Mouse (Mus musculus) heart, adult 11 months (tissue): ENCODE data around the gene C5ar2.
"Not testable (repeated sequence)": the region's sequence is repeated elsewhere in the genome, so short reads cannot be mapped to it uniquely, and the experiment has no call there.

Experiments
- DNase-seq: peaks from one replicate; pipeline ENCODE4 v3.0.0; 2022

C5ar2 gene

DNA sequence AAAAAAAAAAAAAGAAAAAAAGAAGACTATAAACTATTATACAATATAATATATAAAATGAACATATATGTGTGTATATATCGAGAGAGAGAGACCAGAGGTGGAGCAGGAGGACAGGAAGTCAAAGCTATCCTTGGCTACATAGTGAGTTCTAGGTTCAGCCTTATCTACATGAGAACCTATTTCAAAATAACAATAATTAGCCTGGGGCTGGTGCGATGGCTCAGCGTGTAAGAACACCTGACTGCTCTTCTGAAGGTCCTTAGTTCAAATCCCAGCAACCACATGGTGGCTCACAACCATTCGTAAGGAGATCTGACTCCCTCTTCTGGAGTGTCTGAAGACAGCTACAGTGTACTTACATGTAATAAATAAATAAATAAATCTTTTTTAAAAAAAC is 12.0 kb upstream of the C5ar2 start:
- not testable (repeated sequence) for DNase-seq

DNA sequence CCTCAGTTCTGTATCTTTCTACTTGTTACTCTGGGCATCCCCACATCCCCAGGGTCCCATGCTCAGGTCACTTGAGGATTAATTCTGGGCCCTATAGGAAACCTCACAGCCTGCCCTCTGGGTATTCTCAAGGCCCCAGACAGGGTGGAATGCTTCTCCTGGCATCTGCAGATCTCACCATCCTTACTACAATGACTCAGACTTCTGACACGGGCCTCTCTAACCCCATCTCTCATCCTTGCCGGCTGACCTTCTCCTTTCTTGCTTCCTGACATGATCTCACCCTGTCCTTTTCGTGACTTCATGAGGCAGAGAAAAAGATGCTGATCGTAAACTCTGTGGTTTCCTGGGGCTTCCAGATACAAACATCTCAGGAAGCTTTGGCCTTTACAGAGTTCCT is 10.2 kb upstream of the C5ar2 start:
- DNase-seq = peak; percentile 97

DNA sequence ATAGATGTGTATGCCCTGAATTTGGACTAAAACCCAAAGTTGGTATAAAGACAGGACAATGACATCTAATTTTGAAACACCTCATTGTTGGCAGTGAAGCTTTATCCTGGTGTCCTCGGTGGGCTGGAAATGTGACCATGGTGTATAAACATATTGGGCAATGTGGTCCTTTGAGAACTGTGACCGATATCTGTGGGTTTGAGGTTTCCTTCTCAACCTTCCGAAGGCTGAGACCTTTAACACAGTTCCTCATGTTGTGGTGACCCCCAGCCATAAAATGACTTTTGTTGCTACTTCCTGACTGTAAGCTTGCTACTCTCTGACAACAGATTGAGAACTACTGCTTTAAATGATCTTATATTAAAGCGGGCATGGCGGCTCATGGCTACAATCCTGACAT is 6.7 kb upstream of the C5ar2 start:
- peak; percentile 83 for DNase-seq

DNA sequence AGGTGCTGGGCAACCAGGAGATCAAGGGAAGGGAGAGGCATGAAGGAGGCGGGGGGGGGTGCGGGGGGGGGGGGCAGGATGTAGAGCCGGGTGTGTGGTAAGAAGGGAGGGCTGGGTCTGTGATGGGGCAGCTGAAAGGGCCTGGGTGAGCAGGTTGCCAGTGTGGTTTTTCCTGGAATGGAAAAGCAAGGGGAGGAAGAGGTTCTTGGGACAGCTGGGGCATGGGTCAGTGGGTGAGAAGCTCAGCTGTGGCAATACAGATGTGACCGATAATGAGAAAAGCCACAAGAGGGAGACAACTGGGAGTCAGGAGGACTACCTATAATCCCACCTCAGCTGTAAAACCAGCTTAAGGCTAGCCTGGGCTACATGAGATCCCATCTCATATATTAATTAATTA is 2.0 kb upstream of the C5ar2 start:
- DNase-seq = no peak

DNA sequence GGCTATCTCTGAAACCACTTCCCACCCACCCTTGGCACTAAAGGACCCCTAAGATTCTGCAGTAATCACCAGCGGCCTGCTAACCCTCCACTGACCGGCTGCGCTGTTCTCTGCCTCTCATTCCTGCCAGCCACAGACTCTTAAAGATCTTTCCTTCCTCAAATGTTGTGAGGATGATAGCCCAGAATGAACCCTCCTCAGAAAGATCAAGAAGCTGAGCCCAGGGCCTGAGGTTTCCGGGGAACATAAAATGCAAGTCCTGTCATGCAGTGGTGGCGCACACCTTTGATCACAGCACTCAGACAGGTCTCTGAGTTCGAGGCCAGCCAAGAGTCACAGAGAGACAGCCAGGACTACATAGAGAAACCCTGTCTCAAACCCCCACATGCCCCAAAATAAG is 1.8 kb downstream of the C5ar2 start:
- DNase-seq = no peak

DNA sequence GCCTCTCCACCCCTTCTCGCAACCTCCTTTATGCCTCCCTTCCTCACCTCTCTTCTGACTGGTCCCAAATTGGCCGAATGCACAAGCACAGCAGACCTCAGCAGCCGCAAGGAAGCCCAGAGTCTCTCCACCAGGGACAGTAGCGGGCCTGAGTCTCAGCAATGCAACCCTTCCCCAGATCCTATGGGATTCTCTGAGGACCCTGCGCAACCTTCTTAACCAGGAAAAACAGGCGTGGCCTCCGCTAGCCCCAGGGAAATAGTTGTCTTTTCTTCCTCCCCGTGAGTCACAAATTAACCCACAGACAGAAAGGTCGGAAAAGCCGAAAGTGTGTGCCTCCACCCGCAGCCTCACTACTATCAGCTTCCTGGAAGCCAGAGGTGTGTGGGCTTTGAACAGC is 2.2 kb downstream of the C5ar2 start:
- DNase-seq = peak; percentile 94

DNA sequence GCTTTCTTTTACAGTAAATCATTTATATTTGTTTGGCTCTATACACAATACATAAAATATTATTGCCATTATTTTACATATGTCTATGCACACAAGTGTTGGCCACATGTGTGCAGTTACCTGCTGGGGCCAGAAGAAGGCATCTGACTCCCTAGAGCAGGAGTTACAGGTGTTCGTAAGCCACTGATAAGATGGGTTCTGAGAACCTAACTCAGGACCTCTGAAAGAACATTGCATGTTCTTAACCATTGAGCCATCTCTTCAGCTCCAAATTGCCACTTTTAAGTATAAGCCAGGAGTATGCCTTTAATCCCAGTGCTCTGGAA is 3.0 kb downstream of the C5ar2 start:
- peak; percentile 60 for DNase-seq

DNA sequence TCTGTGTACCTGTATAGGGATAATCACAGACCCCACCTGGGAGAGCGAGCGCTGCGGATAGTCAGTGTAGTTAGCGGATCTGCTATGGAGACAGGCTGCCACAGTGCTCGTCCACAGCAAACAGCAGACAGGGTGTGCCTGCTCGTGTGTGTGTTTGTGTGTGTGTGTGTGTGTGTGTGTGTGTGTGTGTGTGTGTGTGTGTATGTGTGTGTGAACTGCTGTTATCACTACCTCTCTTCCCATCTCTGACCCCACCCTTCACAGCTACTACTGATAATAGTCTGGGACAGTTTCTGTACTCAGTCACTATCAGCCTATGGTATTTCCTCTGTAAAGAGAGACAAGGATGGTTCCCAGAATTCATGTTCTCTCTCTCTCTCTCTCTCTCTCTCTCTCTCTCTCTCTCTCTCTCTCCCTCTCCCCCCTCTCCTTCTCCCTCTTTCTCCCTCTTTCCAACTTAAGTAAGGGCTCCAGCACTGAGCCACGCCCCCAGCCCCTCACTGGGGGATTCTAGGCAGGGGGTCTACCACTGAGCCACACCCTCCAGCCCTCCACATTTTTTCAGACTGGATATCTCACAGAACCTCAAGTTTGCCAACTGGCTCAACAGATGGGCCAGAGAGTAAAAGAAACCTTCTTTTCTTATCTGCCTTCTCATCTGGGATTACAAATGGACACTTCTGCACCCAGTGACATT is 3.5 kb downstream of the C5ar2 start:
- DNase-seq = no peak

DNA sequence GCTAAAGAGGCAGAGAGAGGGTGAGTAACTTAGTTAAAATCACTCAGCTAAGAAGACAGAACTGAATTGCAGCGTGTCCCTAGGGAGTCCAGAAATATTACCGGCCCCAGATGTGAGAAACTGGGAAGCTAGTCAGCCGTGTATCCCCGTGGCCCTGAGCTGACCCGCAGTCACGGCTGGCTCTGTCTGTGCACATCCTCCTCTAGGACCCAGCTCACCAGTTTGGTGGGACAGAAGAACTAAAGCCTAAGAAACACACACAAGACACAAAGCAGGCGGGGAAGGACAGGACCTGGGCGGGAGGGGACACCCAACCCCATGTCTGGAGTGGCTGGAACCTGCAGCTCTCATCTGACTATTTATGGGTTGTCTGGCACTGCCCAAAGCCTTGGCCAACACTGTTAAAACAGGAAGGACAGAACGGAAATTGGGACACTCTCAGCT is 4.4 kb downstream of the C5ar2 start:
- DNase-seq = peak; percentile 96

DNA sequence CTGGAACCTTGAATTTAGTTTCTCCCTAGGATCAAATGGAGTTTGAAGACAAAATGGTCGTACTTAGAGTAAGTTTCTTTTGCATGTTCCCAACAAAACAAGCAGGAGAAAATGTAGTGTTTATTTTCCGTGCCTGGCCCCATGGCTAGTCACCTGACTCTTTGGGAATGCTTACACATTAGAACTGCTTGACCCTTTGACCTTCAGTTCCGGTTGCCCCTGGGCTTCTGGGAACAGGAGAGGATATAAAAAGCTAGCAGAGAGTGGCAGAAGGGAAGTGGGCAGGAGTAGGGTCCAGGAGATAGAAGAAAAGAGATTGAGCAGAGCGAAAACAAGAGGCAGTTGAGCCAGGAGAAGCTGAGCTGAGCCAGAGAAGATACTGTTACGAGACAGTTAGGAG is 14.1 kb downstream of the C5ar2 start:
- peak; percentile 95 for DNase-seq

DNA sequence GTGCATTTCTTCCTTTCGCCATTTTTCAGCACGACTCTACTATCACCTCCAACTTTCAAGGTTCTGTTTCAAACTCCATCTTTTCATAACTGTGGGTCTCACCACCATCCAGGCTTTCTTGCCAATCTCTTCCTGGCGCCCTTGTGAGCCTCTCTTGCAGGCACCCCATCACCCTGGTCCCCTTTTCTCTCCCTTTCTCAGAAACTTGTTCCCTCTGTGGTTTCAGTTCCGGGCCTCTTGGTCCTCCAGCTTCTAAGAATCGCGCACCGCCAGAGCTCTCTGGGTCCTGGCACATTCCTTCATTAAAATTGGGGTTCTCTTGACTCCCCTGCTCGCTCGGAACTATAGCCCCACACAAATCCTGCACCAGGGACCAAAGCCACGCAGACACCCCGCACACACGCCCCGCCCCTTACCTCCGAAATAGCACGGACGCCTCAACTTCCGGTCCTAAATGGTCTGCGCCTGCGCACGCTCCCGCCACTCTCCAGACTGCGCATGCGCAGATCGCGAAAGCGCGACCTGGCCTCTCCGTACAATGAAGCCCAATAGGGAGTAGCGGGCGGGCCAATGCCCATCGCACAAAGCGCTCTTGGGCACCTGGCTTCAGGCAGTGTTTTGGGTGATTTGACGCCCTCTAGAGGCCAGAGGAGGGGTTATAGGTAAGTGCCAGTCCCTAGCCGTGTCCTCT is 22.2 kb downstream of the C5ar2 start, which contains the start of gene Dhx34:
Gene Dhx34 (minus strand): TSS at position 456 of the 691 bp plus-strand sequence.
- DNase-seq = peak; percentile 99

DNA sequence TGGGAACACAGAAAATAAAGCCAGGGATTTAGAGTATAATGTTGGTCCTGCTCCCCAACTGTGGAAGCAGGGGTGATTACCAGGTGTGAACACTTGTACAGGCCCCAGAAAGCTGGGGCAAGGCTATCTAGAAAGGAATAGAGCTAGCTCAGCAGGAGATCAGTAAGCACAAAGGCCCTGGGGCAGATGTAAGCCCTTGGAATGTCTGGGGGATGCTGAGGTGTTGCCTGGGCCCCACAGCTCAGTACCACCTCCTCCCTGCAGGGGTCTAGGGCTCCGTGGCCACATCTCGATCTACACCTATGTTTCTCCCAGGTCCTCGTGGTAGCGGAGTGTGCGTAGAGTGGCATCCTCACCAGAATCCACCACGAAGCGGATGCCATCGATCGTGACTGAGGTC is 30.0 kb downstream of the C5ar2 start:
- DNase-seq = no peak

DNA sequence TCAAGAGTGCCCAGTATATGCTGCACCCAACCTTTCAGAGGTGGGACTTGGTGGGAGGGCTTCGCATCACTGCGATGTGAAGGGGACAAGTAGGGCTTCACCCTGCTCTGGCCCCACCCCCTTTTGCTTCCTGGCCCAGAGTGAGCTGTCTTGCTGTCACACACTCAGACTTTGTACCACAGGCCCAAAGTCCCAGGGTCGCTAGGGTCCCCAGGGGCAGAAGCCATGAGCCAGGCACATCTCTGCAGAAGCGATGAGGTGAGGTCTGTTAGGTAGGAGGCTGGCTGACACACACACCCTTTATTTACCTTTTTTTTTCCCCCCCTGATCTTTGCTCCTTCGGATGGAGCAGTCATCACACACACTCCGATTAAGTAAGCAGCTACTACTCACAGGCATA is 30.8 kb downstream of the C5ar2 start:
- DNase-seq = no peak

DNA sequence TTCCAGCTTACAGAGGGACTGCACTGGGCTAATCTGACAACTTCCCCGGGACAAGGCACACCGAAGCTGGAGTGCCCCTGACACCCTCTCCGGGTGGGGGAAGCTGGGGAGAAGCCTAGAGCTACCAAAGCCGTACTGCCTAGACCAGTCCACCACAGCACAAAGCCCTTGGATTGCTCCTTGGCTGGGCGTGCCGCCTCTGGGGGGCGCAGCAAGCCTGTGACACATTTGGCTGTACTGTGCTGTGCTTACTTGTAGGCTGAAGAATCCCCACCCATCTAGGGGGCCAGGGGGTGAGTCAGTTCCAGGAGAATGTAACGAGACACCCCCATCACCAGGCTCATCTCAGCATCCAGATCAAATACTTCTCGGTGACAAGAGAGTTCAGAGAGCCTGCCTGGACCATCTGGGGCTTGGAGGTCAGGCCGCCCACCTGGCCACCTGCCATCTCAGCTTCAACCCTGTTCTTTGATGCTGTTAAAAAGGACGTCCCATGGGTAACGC is 33.0 kb downstream of the C5ar2 start:
- DNase-seq = no peak

DNA sequence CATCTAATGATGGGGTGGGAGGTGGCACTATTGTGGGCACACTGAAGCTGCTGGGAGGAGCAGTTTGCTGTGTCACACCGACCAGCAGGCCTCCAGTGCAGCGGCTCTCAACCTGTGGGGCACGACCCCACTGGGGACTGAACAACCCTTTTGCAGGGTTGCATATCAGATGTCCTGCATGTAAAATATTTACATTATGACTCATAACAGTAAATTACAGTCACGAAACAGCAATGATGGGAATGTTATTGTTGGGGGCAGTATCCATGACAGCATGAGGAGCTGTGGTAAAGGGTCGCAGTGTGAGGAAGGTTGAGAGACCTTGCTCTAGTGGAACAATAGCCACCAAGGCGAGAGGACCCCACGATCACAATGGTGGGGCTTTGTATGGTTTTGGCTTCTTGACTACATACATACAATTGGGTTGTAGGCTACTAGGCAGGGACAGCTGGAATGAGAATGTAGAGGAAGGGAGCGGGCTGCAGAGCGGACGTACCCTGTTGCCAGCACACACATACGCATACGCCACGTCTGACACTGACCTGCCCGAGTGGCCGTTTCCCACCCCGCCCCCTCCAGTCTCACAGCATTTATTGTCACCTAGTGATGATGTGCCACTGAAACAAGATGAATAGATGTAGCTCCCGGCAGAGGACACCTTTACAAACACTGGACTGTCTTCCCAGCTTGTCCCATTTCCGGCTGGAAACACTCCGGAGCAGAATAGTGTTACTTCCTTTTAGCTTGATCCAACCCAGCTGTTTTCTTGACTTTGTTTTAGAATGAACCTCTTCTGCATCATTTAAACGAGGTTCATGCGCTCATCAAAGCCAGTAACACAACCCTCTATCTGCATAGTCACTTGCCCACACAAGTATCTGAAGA is 34.9 kb downstream of the C5ar2 start:
- DNase-seq = no peak

DNA sequence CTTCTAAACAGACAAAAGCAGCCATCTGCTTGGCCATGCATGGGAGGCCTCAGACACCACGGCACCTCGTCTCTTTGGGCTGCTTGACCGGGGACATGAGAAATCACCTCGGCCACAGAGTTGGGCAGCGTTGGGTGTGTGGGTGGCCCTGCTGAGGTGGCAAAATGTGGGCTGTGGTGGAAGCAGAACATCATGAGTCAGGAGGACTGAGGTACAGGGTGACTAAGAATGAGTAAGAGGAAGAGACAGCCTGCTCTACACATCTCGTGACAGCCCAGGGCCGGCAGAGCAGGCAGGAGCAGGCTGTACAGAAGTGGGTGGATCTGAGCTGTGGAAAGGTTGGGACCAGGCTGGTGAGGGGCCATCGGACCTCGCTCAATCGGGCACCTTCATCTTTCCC is 36.5 kb downstream of the C5ar2 start:
- DNase-seq = peak; percentile 98

DNA sequence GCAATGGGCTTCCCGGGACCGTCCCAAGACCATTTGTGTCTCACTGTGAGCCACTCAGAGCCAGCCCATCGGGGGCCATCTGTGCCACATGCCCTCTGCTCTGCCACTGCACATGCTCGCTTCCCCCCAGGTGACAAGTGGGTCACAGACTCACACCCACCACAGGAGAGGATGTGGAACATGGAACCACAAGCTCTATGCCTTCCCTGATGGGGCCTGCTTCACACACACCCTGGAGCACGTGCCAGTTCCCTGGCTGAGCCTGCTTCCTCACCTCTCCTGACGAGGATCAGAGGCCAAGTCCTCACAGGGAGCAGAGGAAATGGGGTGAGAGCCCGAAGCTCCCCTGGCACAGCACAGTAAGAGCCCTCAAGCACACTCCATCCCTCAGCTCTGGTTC is 36.9 kb downstream of the C5ar2 start:
- peak; percentile 93 for DNase-seq

DNA sequence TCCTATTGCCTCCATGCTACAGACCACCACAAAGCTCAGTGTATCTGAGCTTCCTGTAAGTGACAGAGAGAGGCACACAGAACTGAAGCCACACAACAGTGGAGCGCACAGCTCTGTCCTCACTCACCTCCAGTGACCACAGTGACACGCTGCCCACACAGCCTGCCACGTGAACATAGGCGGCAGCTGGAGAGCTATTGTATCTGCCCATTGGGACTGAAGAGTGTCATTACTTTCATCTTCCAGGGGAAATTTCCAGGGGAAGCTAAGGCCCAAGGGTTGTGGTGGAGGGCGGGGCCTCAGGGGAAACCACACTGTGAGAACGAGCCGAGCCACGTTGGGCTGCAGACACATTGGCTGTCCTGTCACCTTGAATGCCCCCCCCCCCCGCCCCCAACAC is 39.2 kb downstream of the C5ar2 start:
- DNase-seq = no peak

DNA sequence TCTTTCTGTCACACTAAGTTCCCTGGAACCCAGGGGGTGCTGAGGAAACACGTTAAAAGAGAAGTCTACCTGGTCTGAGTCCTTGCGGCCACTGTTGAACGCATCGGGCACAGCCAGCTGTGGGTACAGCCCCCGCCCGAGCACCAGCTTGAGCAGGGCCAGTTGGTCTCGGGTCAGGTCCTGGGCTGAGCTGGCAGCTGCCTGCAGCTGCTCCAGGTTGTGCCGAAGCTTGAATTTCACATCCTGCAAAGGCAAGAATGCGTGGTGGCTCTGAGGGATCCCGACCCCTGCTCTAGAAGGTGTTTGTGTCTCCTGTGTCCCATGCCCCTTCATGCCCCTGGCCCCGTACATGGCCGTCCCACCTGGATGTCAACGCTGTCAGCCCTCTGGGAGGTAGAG is 40.5 kb downstream of the C5ar2 start:
- DNase-seq = peak; percentile 87

DNA sequence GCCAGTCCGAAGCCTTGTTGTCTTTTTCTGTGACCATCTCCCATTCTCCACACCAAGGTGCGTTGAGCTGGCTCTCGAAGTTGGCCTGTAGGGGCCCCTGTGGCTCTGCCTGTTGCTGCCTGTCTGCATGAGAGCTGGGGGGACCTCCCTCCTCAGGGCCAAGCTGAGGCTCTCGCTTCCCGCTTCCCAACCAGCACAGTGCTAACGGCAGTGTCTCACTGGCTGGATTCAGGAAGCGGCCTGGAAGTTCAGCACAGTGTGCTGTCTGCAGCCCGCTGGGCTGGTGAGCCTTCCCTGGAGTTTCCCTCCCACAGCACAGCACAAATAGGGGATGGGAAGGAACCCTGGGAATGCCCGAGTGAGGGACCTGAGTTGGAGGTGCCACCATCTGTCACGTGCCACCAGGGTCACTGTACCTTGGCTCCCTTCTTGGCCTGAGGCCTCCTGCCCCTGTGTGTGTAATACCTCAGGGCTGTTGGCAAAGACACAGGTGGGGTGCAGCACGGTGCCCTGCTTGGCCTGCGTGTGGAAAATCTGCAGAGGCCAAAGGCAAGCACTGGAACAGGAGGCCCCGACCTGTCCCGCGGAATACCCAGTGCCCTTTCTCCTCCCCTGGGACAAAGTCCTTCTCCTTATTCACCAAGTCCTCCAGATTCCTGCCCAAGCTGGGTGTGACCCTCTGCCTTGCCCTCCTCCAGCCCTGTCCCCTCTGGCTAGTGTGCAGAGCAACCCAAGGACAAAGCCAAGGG is 41.0 kb downstream of the C5ar2 start:
- DNase-seq = peak; percentile 90

DNA sequence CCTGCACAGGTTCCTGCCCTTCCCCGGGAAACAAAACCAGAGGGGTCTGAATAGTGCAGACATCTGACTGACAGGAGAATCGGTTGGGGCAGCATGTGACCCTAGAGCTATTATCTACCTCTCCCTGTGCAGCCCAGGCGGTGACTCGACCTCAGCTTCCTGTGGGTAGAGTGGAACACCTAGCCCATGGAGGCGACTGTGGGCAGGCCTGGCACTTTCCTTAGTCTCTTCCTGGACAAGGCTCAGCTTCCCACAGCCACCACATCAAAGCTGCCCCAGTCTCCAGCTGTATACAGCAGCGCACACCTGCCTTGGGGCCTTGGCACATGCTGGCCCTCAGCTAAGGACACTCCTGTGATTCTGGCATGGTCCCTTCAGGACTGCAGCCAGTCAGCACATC is 42.8 kb downstream of the C5ar2 start:
- DNase-seq = no peak

DNA sequence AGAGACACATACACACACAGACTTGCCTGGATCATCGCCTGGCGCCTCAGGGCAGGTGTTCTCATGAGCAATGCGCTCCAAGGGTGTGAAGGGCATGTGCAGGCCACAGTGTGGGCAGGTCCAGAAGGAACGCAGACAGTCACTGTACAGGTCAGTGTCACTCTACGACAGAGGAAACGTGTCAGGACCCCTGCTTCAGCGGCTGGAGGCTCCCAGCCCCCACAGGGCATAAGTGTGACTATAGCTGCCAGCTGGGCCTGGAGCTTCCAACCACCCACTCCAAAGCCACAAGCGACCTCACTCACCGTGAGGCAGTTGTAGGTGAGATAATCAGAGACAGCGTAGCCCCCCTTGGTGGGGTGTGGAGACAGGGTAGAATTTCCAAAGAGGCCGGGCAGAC is 45.4 kb downstream of the C5ar2 start:
- DNase-seq = no peak

DNA sequence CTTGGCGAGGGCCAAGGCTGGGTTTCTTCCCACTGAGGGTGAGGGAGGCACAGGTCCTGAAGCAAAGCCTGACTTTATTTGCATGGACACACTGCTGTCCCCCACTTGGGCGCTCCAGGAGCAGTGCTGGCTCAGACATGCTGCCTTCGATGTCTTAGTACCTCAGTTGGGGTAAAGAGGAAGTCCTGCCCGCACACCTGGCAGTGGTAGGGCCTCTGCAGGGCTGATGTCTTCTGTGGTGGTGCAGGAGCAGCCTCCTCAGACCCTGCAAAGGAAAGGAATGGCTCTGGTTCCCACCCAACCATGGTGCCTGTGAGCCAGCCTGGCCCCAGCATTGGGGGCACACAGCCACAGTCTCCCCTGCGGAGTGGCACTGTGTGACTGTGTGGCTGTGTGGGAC is 46.8 kb downstream of the C5ar2 start:
- no peak for DNase-seq
